Mouse (Mus musculus) kidney, adult 9 months (tissue): Measurements from ENCODE around the gene Zfp553.

Experiments
- DNase-seq: peaks from one replicate; pipeline ENCODE4 v3.0.0; 2022

Gene Zfp553

GRCm38 (mm10) chr7:127232622-127233367 is at the start of gene Zfp553, which contains the start of gene Sept1:
Zfp553 (plus strand) TSS chr7:127233061.
Sept1 (minus strand) TSS chr7:127233130.
- peak; percentile 86 for DNase-seq

DNA sequence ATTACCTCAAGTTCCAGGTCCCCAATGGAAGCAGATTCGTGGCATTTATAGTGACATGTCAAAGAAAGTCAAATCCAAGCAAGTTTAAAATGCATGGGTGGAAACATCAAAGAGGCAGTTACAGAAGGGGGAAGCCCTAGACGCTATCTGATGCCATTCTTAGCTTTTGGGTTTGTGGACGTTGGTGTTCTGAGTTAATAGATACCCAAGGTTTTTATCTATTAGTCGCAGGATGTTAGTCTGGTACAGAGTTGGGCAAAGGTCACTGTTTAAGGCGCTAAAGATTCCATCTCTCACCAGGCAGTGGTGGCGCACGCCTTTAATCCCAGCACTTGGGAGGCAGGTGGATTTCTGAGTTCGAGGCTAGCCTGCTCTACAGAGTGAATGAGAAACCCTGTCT is 49.5 kb upstream of the Zfp553 start:
- peak; percentile 58 for DNase-seq

DNA sequence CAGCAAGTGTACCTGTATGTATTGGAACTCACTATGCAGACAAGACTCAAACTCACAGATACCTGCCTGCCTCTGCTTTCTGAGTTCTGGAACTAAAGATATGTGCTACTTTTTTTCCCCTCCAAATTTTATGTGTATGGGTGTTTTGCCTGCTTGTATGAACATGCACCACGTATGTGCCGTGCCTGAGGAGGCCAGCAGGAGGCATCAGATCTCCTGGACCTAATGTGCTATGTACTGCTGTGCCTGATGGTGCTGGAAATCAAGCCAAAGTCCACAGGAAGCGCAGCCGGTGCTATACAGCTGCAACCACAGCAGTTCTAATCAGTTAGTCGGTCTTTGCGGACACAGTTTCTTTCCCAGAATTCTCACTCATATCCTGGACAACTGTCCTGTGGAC is 49.0 kb upstream of the Zfp553 start:
- DNase-seq, result no peak

GRCm38 (mm10) chr7:127184720-127185119 is 48.1 kb upstream of the Zfp553 start:
- DNase-seq, result no peak

DNA sequence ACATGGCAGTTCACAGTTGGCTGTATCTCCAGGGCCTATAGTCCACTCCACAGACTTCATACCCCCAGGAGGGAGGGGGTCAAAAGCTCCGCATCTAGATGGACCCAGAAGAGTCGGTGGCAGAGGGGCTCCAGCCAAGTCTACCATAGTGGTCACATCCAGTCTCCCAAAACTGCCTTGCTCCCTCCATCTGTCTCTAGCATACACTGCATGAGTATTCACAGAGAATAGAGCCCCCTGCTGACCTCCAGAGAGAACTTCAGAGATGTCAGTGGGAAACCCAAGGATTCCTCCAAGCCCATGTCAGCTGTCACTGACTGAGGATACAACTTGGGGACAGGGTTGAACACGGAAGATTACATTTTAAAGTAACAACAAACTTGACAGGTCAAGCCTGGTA is 47.3 kb upstream of the Zfp553 start:
- no peak for DNase-seq

GRCm38 (mm10) chr7:127187351-127187750 is 45.5 kb upstream of the Zfp553 start:
- DNase-seq, result no peak

- DNase-seq, result no peak
Measured at GRCm38 (mm10) chr7:127188305-127189276, 44.3 kb upstream of the Zfp553 start.

- no peak for DNase-seq
Measured at GRCm38 (mm10) chr7:127190672-127191071, 42.2 kb upstream of the Zfp553 start.

GRCm38 (mm10) chr7:127192989-127193388 is 39.9 kb upstream of the Zfp553 start:
- peak; percentile 83 for DNase-seq

DNA sequence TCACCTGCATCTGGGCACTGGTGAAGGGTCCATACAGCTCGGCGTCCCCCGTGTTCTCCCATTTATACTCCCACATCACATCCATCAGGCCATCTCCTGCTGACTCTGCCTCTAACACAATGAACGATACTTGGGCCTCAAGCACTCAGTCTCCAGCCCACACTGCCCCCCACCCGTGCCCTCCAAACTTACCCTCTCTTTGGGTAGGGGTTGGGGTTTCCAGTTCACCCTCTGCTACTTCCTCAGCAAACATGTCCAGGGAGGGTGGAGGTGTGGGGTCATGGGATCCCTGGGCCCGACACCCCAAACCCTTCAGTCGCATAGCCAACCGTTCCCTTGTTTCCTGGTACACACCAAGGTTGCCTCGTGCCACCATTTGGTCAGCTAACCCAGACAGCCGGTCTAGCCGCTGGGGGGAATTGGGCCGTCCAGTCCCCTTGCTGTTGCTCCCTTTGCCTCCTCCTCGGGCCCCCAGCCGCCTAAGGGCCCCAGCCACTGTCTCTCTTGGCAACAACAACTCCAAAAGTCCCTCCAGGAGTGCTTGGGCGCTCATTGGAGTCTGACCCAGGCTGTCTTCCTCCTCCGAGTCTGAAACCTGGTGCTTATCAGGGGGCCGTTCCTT is 38.7 kb upstream of the Zfp553 start:
- no peak for DNase-seq

- no peak for DNase-seq
Measured at GRCm38 (mm10) chr7:127194633-127195029, 38.2 kb upstream of the Zfp553 start.

DNA sequence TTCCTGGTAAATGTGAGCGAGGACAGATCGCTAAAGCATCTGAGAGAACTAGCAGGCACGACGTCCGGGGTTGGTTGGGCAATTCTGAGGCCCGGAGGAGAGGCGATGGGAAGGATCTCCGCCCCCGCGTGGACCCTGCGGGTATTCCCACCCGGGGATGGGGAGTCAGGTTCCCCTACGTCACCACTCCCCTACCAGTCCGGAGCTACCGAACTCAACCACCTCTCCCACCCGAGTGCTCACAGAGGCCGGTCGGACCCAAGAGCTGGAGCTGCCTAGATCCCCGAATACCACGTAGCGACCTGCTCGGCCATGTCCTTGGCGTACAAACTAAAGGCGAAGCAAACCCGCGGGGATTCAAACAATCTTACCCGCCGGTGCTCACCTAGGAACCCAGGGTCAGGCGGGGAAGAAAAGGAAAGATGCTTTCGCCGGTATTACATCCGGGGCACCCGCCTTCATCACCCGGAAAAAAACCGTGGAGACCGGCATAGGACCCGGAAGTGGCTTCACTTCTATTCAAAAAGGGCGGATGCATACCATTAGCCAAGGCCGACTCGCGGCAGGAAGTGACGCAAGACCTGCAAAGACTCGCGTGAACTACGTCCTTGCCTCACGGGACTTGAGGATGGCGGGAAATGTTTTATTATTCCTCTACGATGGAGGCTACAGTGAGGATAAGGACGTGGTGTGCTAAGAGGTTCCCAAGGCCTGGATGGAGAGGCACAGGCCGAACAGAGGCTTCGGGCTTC is 37.1 kb upstream of the Zfp553 start, which contains the start of gene Cd2bp2:
Cd2bp2 (minus strand) TSS at position 507 of the 752 bp plus-strand sequence.
- peak; percentile 98 for DNase-seq

- no peak for DNase-seq
Measured at GRCm38 (mm10) chr7:127196484-127196883, 36.4 kb upstream of the Zfp553 start.

DNA sequence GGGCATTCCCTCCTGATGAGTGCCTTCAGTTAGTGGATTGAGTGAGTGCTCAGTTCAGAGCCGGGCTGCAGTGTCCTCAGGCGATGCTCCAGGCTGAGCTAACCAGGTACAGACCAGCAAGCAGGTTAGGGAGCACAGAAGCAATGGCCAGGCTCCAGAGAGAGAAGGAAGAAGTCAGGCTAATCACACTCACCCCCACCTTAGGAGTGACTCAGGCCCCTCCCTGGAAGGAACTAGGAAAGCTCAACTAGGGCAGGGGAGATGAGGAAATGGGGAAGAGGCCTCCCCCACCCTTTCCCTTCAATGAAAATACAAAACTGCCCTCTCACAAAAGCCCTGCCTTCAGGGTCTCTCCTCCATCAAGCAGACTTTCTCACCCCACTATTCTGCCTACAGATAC is 26.3 kb upstream of the Zfp553 start:
- DNase-seq, result no peak

DNA sequence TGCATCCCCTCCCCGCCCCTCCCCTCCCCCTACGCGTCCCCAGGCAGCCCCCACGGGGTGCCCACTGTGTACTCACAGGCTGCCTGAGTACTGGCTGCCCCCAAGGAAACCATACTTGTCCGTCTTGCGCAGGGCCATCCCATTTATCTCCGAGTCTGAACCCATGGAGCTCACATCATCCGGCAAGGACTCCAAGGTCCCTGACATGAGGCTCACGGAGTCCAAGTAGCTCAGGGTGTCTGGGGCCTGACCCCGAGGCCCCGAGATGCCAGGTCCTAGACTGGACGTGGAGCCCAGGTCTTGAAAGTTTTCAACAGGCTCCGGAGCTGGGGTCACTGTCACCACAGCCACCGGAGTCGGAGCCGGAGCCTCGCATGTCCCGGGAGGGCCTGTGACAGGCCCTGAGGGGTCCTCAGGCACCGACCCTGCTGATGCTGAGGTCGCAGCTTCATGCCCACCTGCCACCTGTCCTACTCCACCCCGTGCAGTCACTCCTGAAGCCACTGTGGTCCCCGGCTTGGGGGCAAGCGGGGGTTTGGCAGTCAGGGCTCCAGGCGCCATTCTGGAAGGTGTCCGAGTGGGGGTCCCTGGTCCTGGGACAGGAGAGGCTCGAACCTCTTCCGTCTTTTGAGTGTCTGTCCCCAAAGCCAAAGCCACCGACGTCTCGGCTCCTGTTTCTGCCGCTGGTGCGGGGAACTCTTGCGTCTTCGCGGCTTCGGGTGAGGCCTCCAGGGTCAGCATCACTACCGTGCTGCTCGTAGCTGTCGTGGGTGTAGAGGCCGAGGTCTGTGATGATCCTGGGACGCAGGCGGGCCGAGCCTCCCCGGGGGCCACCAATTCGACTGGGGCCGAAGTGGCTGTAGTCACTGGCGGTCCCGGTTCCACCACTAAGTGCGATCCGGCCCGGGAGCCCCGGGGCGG is 25.2 kb upstream of the Zfp553 start:
- peak; percentile 47 for DNase-seq

GRCm38 (mm10) chr7:127208295-127208552 is 24.6 kb upstream of the Zfp553 start, which contains the start of gene Tbc1d10b:
Tbc1d10b (minus strand) TSS chr7:127208468.
- DNase-seq, result no peak

DNA sequence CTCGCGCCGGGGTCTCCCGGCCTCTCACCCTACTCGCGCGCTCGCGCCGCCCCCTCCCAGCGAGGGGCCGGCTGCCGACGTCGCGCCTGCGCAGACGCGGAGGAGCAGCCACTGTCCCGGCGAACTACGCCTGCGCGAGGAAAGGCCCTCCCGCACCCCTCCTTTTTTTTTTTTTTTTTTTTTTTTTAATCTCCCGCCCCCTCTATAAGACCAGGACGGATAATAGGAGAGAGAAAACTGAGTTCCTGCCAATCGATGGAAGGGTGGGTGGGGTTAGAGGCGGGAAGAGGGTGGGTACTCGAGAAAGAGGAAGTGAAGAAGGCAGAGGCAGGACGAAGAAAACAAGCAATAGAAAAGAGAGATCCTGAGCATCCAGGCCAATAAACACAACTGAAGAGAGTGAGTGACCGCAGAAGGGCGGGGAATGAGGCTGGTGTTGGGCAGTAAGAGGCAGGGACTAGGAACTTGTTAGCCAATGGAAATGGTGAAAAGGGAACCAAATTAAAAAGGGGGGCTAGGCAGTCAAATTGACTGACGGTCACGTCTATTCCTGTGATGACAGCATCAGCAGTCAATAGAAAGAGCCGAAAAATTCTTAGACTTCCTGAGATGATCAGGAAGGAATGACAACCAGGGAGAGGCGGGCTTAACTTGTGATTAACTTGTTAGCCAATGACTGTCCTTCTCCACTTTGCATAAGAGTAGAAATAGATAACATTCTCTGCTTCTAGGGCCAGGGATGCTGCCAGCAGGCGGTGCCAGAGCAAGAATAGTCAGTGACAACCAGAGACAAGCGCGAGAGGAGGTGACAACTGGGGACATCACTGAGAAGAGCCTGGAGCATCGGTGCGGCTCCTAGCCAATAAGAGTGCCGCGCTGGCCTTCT is 24.1 kb upstream of the Zfp553 start, which contains the start of gene Mylpf:
Mylpf (plus strand) TSS at position 338 of the 886 bp plus-strand sequence.
- DNase-seq, result peak; percentile 99

DNA sequence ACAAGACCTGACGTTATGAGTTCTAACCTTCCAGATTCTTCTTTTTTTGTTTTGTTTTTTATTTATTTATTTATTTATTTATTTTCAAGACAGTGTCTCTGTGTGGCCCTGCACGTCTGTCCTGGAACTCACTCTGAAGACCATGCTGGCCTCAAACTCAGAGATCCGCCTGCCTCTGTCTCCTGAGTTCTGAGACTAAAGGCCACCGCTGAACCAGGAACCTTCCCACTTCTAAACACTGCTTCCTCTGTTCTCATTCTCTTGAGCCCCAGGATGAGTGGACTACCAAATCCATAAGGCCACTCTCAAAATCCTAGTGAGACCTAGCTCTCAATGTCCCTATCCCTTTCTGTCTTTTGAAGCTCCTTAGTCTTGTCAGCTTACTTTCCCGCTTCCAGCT is 23.0 kb upstream of the Zfp553 start:
- no peak for DNase-seq

DNA sequence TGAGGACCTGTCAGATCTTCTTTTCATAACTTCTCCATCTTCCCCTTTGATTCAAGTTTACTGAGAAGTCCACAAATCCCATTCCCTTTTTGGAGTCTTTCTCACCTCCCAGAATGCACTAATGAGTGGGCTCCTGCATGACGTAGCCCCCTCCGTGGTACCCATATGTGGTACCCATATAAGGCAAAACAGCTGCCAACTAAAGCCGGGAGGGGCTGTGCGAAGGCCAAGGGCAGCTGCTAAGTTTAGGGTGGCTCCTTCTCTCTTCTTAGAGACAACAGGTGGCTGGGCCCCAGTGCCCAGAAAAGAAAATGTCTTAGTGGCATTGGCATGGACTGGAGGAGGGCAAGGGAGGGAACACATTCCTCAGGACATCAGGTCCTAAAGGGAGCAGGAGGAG is 22.6 kb upstream of the Zfp553 start:
- DNase-seq, result no peak

- DNase-seq, result peak; percentile 46
Measured at GRCm38 (mm10) chr7:127211014-127211745, 21.7 kb upstream of the Zfp553 start.
